Mouse (Mus musculus): ENCODE results near the gene March9.

March9 gene

DNA sequence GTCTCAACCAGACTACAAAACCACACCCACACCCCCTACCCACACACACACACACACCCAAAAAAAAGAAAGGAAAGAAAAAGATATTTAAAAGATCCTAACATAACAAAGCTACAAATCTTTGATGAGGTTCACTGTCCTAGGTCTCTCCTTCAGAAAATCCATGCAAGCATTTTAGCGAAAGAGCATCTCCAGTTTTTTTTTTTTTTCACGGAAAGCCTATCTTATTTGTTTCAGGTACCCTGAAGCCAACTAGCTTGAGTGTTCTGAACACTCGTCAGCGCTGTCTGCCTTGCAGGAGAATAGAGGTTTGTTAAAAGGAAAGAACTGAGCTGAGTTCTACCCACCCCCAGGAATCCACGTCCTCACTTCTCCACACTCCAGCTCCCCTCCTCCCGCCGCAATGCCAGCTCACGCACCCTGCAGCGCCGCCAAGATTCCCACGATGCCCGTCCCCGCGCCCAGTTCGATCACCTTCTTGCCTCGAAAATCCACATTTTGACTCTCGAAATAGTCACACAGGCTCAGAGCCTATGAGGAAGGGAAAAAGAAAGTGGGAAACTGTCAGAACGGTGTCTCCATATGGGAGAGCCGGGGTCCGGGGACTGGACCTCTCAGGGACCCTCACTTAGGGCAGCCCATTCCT lies 19.3 kb downstream of the March9 start:
- DNase-seq (ENCODE audit: extremely low read depth, low read depth, low spot score) = no peak

DNA sequence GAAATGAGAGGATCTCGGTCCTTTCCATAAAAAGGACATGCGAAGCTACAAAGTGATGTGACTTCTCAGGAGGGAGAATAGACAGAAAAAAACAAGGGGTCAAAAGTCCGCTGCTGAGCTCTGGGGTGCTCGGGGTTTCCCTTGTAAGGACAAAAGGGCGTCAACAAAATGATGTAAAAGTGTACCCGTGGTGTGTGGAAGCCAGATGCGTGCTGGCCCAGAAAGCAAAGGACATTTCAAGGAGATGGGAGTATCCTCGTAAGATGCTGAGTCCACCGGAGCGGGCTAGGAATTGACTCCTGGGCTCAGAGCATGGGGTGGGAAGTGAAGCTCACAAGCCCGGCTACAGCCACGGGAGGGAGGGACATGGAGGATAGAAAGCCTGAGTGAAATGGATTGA lies 22.3 kb downstream of the March9 start:
- DNase-seq (ENCODE audit: extremely low read depth, low read depth, low spot score) = no peak

DNA sequence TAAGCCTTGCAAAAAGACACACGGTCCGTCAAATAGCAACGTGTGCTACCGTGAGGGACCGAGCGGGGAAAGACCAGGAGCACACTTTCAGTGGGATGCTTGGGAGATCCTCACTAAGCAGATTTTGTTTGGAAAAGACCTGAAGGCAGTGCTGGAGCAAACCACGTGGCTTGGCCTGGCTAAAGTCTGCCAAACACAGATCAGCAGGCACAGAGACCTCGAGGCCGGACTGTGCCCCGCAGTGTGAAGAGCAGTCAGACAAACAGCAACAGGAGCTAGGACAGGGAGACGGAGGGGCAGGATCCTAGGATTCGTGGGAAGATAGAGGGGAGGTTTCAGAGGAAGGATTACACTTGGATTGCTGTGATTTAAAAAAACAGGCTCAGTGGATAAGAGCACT lies 23.7 kb downstream of the March9 start:
- no peak for DNase-seq (ENCODE audit: extremely low read depth, low read depth, low spot score)

DNA sequence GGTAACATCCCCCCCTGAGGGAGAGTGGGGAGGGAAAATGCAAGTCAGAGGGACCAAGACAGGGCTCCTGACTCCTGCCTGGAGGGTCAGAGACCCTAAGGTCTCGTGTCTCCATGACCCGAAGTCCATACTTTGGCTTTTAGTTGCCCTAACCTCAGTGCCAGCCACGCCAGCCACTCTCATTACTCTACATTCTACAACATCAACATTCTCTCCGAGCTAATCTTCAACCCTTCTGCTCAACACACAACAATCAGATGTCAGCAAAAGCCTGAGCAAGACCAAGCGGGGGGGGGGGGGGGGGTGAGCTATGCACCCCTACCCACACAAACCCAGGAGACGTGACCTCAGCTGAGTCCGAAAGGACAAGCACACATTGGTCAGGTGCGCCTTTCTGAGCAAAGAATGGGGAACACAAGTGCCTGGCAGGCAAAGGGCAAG lies 26.7 kb downstream of the March9 start:
- no peak for DNase-seq (ENCODE audit: extremely low read depth, low read depth, low spot score)

- peak; percentile 18 for DNase-seq (ENCODE audit: extremely low read depth, low read depth, low spot score)
Measured at GRCm38 (mm10) chr10:127030336-127031296, 29.4 kb downstream of the March9 start, which contains the start of gene Tsfm. Gene Tsfm, minus strand, starts transcription at chr10:127030840.

- DNase-seq (ENCODE audit: extremely low read depth, low read depth, low spot score) = no peak
Measured at GRCm38 (mm10) chr10:127018422-127018821, 41.6 kb downstream of the March9 start.

- no peak for DNase-seq (ENCODE audit: extremely low read depth, low read depth, low spot score)
Measured at GRCm38 (mm10) chr10:127017071-127017470, 42.9 kb downstream of the March9 start.

DNA sequence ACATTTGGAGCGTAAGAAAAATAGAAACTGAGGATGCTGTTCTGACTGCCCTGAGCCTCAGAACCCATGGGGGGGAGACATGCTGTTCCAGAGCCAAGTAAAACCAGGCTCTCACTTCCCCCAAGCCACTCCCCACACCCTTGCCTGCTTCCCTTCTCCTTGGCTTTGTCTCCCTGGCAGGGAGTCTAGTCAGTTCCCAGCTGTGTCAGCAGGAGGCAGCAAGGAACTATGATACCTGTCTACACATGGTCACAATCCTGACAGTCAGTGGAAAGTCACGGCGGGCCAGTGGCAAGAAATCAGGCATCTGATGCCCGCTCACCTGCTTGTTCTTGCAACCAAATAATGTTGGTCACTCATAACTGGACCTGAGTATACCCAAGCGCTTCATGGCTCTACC lies 43.5 kb downstream of the March9 start:
- no peak for DNase-seq (ENCODE audit: extremely low read depth, low read depth, low spot score)
